Mouse (Mus musculus) ES-E14 (cell line): ENCODE measurements around the gene Rpp14.

ENCODE experiments used
- CHD2 ChIP-seq: IDR thresholded peaks from 2 replicates; pipeline ENCODE4 v1.6.1; 2014; ENCODE audit warnings: mild to moderate bottlenecking, low read depth, low read length, inconsistent platforms
- ZNF384 ChIP-seq: IDR thresholded peaks from 2 replicates; pipeline ENCODE4 v1.6.1; 2012; ENCODE audit warnings: low read depth, low read length, inconsistent platforms

GRCm38 (mm10) chr14:8080718-8081117 lies 551 bp downstream of the Rpp14 start:
- TF ChIP-seq CHD2, result no peak
- no peak for TF ChIP-seq ZNF384
